Mouse (Mus musculus) heart, embryonic 10.5 days (tissue): Measurements from ENCODE around the gene Abcb6. TPM values are rescaled to one million over a fixed set of nuclear protein-coding genes. Genes with fewer than 3 reads are reported as not detected.

Experiments used
- DNase-seq: peaks from one replicate; pipeline ENCODE4 v3.0.0-alpha.2; 2017; ENCODE audit warnings: low spot score
- H3K27ac ChIP-seq: fragments of 300-500 bp; sonication (generic); 2 replicates; pipeline ENCODE4 v1.5.1; 2016; ENCODE audit warnings: mild to moderate bottlenecking
- H3K27me3 ChIP-seq: fragments of 300-500 bp; sonication (generic); 2 replicates; pipeline ENCODE4 v1.6.1; 2016; ENCODE audit warnings: mild to moderate bottlenecking; ENCODE audit not compliant: poor library complexity, insufficient read depth, severe bottlenecking
- H3K36me3 ChIP-seq: fragments of 300-500 bp; sonication (generic); 2 replicates; pipeline ENCODE4 v1.6.1; 2016; ENCODE audit warnings: mild to moderate bottlenecking, moderate library complexity
- H3K4me1 ChIP-seq: fragments of 300-500 bp; sonication (generic); 2 replicates; pipeline ENCODE4 v1.6.1; 2016; ENCODE audit warnings: mild to moderate bottlenecking
- H3K4me3 ChIP-seq: fragments of 300-500 bp; sonication (generic); 2 replicates; pipeline ENCODE4 v1.5.1; 2016; ENCODE audit warnings: mild to moderate bottlenecking, moderate library complexity
- H3K9me3 ChIP-seq: fragments of 300-500 bp; sonication (generic); 2 replicates; pipeline ENCODE4 v1.6.1; 2016; ENCODE audit warnings: mild to moderate bottlenecking, moderate library complexity
- WGBS: fragments of 180-500 bp; shearing (Covaris S2); methylation state at CpG from one replicate; pipeline ENCODE4 v1.1.7; 2016; 5-methylcytosine and 5-hydroxymethylcytosine counted together
- polyA plus RNA-seq: library from polyadenylated mRNA; unstranded; fragments of >200 nt; fragmentation: Nextera tagmentation; extraction: Ambion mirVana; gene quantifications from 2 replicates; pipeline ENCODE4 v1.2.1, GENCODE M21; 2016

Abcb6 gene
- polyA plus RNA-seq, 1 experiment from 2014 or later = 29.8 TPM

GRCm38 (mm10) chr1:75215785-75216184 is 35.6 kb upstream of the Abcb6 start:
- 88% methylated on average over 9 of the region's 9 CpGs for WGBS
- no peak for DNase-seq
- Histone ChIP-seq H3K4me3 (no peak overlapping the region), H3K27ac (no peak overlapping the region), H3K4me1 (peaks cover 43% of the 10 kb centered on the region), H3K36me3 (peaks cover 48% of the 10 kb centered on the region), H3K27me3 (peaks cover 50% of the 10 kb centered on the region), H3K9me3 (no peaks in the 10 kb centered on the region)

GRCm38 (mm10) chr1:75214886-75215285 is 34.7 kb upstream of the Abcb6 start:
- DNase-seq = no peak
- 79% methylated on average over 5 of the region's 5 CpGs for WGBS
- Histone ChIP-seq H3K27me3 (peaks cover 42% of the 10 kb centered on the region), H3K27ac (no peak overlapping the region), H3K4me3 (no peak overlapping the region), H3K36me3 (peaks cover 48% of the 10 kb centered on the region), H3K4me1 (peaks cover 48% of the 10 kb centered on the region), H3K9me3 (no peaks in the 10 kb centered on the region)

GRCm38 (mm10) chr1:75214442-75214841 is 34.2 kb upstream of the Abcb6 start:
- peaks cover 48% of the 10 kb centered on the region for H3K36me3 ChIP-seq
- no peaks in the 10 kb centered on the region for H3K9me3 ChIP-seq
- peaks cover 48% of the 10 kb centered on the region for H3K4me1 ChIP-seq
- WGBS = 64% methylated on average over 2 of the region's 2 CpGs
- H3K4me3 ChIP-seq = no peak overlapping the region
- no peak overlapping the region for H3K27ac ChIP-seq
- no peak for DNase-seq
- peaks cover 42% of the 10 kb centered on the region for H3K27me3 ChIP-seq

- Histone ChIP-seq H3K27ac (no peak overlapping the region), H3K27me3 (peaks cover 41% of the 10 kb centered on the region), H3K4me3 (no peak overlapping the region), H3K4me1 (peaks cover 41% of the 10 kb centered on the region), H3K9me3 (no peaks in the 10 kb centered on the region), H3K36me3 (peaks cover 48% of the 10 kb centered on the region)
- 83% methylated on average over 7 of the region's 7 CpGs for WGBS
- no peak for DNase-seq
Observed at GRCm38 (mm10) chr1:75213096-75213495, 32.9 kb upstream of the Abcb6 start.

- H3K4me3 ChIP-seq = no peak overlapping the region; the same call in 1 of the 2 replicates
- H3K4me1 ChIP-seq = peaks cover 37% of the 10 kb centered on the region
- H3K36me3 ChIP-seq = peaks cover 48% of the 10 kb centered on the region
- no peak overlapping the region for H3K27ac ChIP-seq
- H3K27me3 ChIP-seq = peaks cover 36% of the 10 kb centered on the region
- no peaks in the 10 kb centered on the region for H3K9me3 ChIP-seq
- DNase-seq = no peak
- 75% methylated on average over 4 of the region's 4 CpGs for WGBS
Observed at GRCm38 (mm10) chr1:75212542-75212941, 32.4 kb upstream of the Abcb6 start.

- 10% methylated on average over 17 of the region's 17 CpGs for WGBS
- Histone ChIP-seq H3K36me3 (peaks cover 46% of the 10 kb centered on the region), H3K27ac (peak overlapping the region; percentile 94), H3K27me3 (peaks cover 23% of the 10 kb centered on the region; the same call in 1 of the 2 replicates), H3K9me3 (no peaks in the 10 kb centered on the region), H3K4me3 (peak overlapping the region; percentile 97), H3K4me1 (peaks cover 37% of the 10 kb centered on the region)
- no peak for DNase-seq
Observed at GRCm38 (mm10) chr1:75211141-75211708, 31.0 kb upstream of the Abcb6 start.

GRCm38 (mm10) chr1:75210136-75211087 is 30.2 kb upstream of the Abcb6 start, which contains the start of the genes Glb1l and Stk16:
Gene Glb1l, minus strand, starts transcription at chr1:75210813.
Gene Stk16, plus strand, starts transcription at chr1:75210838.
- H3K27me3 ChIP-seq = peaks cover 18% of the 10 kb centered on the region; the same call in 1 of the 2 replicates
- H3K9me3 ChIP-seq = no peaks in the 10 kb centered on the region
- 6% methylated on average over 42 of the region's 42 CpGs for WGBS
- H3K36me3 ChIP-seq = peaks cover 38% of the 10 kb centered on the region
- peak within 1 kb of the TSS; percentile 97 for H3K4me3 ChIP-seq
- peak; percentile 97 for DNase-seq
- H3K27ac ChIP-seq = peak within 1 kb of the TSS; percentile 94
- H3K4me1 ChIP-seq = peaks cover 37% of the 10 kb centered on the region

- peaks cover 37% of the 10 kb centered on the region for H3K4me1 ChIP-seq
- H3K9me3 ChIP-seq = no peaks in the 10 kb centered on the region
- peak overlapping the region; percentile 57; the same call in 1 of the 2 replicates for H3K27ac ChIP-seq
- peaks cover 18% of the 10 kb centered on the region; the same call in 1 of the 2 replicates for H3K27me3 ChIP-seq
- H3K4me3 ChIP-seq = peak overlapping the region; percentile 55
- no peak for DNase-seq
- 12% methylated on average over 34 of the region's 34 CpGs for WGBS
- H3K36me3 ChIP-seq = peaks cover 25% of the 10 kb centered on the region
Observed at GRCm38 (mm10) chr1:75208967-75209678, 28.9 kb upstream of the Abcb6 start.

- Histone ChIP-seq H3K4me1 (no peaks in the 10 kb centered on the region), H3K36me3 (peaks cover 37% of the 10 kb centered on the region), H3K27ac (no peak overlapping the region), H3K4me3 (no peak overlapping the region), H3K9me3 (no peaks in the 10 kb centered on the region), H3K27me3 (no peaks in the 10 kb centered on the region)
- no peak for DNase-seq
- WGBS = 87% methylated on average over 1 of the region's 1 CpGs
Observed at GRCm38 (mm10) chr1:75201236-75201635, 21.0 kb upstream of the Abcb6 start.

GRCm38 (mm10) chr1:75192452-75192851 is 12.3 kb upstream of the Abcb6 start:
- peak overlapping the region; percentile 82 for H3K4me3 ChIP-seq
- peaks cover 48% of the 10 kb centered on the region for H3K36me3 ChIP-seq
- peak overlapping the region; percentile 93 for H3K27ac ChIP-seq
- H3K27me3 ChIP-seq = no peaks in the 10 kb centered on the region
- no peak for DNase-seq
- WGBS = under 1% methylated on average over 19 of the region's 19 CpGs
- no peaks in the 10 kb centered on the region for H3K9me3 ChIP-seq
- peaks cover 22% of the 10 kb centered on the region for H3K4me1 ChIP-seq

GRCm38 (mm10) chr1:75191622-75192402 is 11.6 kb upstream of the Abcb6 start, which contains the start of the genes Ankzf1 and Atg9a:
Gene Ankzf1, plus strand, starts transcription at chr1:75192151.
Gene Atg9a, minus strand, starts transcription at chr1:75192196.
- Histone ChIP-seq H3K27me3 (no peaks in the 10 kb centered on the region), H3K27ac (peak within 1 kb of the TSS; percentile 93), H3K4me3 (peak within 1 kb of the TSS; percentile 82), H3K36me3 (peaks cover 49% of the 10 kb centered on the region), H3K9me3 (no peaks in the 10 kb centered on the region), H3K4me1 (peaks cover 22% of the 10 kb centered on the region)
- DNase-seq = peak; percentile 99
- WGBS = 0% methylated on average over 56 of the region's 56 CpGs

- Histone ChIP-seq H3K4me1 (peaks cover 22% of the 10 kb centered on the region), H3K27me3 (no peaks in the 10 kb centered on the region), H3K27ac (peak overlapping the region; percentile 93), H3K4me3 (peak overlapping the region; percentile 82), H3K9me3 (no peaks in the 10 kb centered on the region), H3K36me3 (peaks cover 49% of the 10 kb centered on the region)
- DNase-seq = no peak
- WGBS = 38% methylated on average over 5 of the region's 5 CpGs
Observed at GRCm38 (mm10) chr1:75191258-75191621, 11.0 kb upstream of the Abcb6 start.
